Mouse (Mus musculus) forebrain, embryonic 12.5 days (tissue): ENCODE data around the gene Ubtd2. TPM values are rescaled to one million over a fixed set of nuclear protein-coding genes. Genes with fewer than 3 reads are reported as not detected.

Experiments
- ATAC-seq: fragments of 200-750 bp; cut with Nextera tagmentation; 2 replicates; pipeline ENCODE4 v1.8.0; 2017; ENCODE audit warnings: moderate TSS enrichment; ENCODE audit not compliant: low FRiP score
- H3K27ac ChIP-seq: fragments of 300-500 bp; sonication (generic); 2 replicates; pipeline ENCODE4 v1.5.1; 2016; ENCODE audit warnings: mild to moderate bottlenecking
- H3K27me3 ChIP-seq: fragments of 300-500 bp; sonication (generic); 2 replicates; pipeline ENCODE4 v1.6.1; 2016; ENCODE audit warnings: mild to moderate bottlenecking
- H3K36me3 ChIP-seq: fragments of 300-500 bp; sonication (generic); replicated peaks from 2 replicates; pipeline ENCODE4 v1.6.1; 2016; ENCODE audit warnings: mild to moderate bottlenecking
- H3K4me1 ChIP-seq: fragments of 300-500 bp; sonication (generic); 2 replicates; pipeline ENCODE4 v1.6.1; 2016
- H3K4me2 ChIP-seq: fragments of 300-500 bp; sonication (generic); 2 replicates; pipeline ENCODE4 v1.6.1; 2016; ENCODE audit warnings: mild to moderate bottlenecking, moderate library complexity
- H3K4me3 ChIP-seq: fragments of 300-500 bp; sonication (generic); replicated peaks from 2 replicates; pipeline ENCODE4 v1.5.1; 2016; ENCODE audit warnings: mild to moderate bottlenecking
- H3K9ac ChIP-seq: fragments of 300-500 bp; sonication (generic); 2 replicates; pipeline ENCODE4 v1.6.1; 2016; ENCODE audit warnings: mild to moderate bottlenecking
- H3K9me3 ChIP-seq: fragments of 300-500 bp; sonication (generic); 2 replicates; pipeline ENCODE4 v1.6.1; 2016
- WGBS: fragments of 180-500 bp; shearing (Covaris S2); methylation state at CpG from one replicate; pipeline ENCODE4 v1.1.7; 2016; 5-methylcytosine and 5-hydroxymethylcytosine counted together
- polyA plus RNA-seq: library from polyadenylated mRNA; unstranded; fragments of >200 nt; fragmentation: Nextera tagmentation; extraction: Ambion mirVana; gene quantifications from 2 replicates; pipeline ENCODE4 v1.2.1, GENCODE M21; 2016

Gene Ubtd2
- polyA plus RNA-seq, 1 experiment from 2014 or later, result 68.3 TPM

- no peaks in the 10 kb centered on the region for H3K27me3 ChIP-seq
- H3K36me3 ChIP-seq, result no peaks in the 10 kb centered on the region
- 84% methylated on average over 14 of the region's 14 CpGs for WGBS
- H3K4me2 ChIP-seq, result no peak overlapping the region
- no peaks in the 10 kb centered on the region for H3K9me3 ChIP-seq
- no peak overlapping the region for H3K9ac ChIP-seq
- no peak overlapping the region for H3K4me3 ChIP-seq
- ATAC-seq, result no peak
- no peak overlapping the region for H3K27ac ChIP-seq
- peaks cover 29% of the 10 kb centered on the region for H3K4me1 ChIP-seq
These were observed 98.4 kb downstream of the Ubtd2 start for GRCm38 (mm10) chr11:32553311-32554140.

- no peak overlapping the region for H3K4me3 ChIP-seq
- H3K9me3 ChIP-seq, result no peaks in the 10 kb centered on the region
- WGBS, result 94% methylated on average over 14 of the region's 14 CpGs
- no peak overlapping the region for H3K4me2 ChIP-seq
- no peaks in the 10 kb centered on the region for H3K27me3 ChIP-seq
- no peak for ATAC-seq
- H3K4me1 ChIP-seq, result peaks cover 24% of the 10 kb centered on the region
- H3K27ac ChIP-seq, result no peak overlapping the region
- no peak overlapping the region for H3K9ac ChIP-seq
- no peaks in the 10 kb centered on the region for H3K36me3 ChIP-seq
These were observed 99.2 kb downstream of the Ubtd2 start for GRCm38 (mm10) chr11:32554141-32555091.

DNA sequence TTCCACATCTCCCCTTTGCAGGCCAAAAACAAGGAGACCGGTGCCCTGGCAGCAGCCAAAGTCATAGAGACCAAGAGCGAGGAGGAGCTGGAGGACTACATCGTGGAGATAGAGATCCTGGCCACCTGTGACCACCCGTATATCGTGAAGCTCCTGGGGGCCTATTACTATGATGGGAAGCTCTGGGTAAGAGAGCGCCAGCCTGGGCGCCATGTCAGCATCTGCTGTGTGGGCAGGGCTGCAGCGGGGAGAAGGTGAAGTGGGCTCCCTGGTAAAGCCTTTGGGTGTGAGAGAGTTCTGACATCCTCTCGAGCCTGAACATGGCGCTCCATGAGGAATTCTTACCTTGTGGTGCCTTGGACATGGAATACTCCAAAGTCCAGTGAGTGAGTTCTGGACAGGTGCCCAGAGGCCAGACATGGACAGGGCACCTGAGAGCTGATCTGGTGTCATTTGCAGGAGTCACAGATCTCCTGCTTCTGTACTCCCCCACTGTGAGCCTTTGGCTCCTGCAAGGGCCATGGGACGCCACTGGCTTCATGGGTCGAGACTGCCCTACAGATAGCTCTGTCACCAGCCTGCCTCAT is 100.0 kb downstream of the Ubtd2 start:
- Histone ChIP-seq H3K4me1 (peaks cover 19% of the 10 kb centered on the region), H3K4me2 (no peak overlapping the region), H3K36me3 (no peaks in the 10 kb centered on the region), H3K27ac (no peak overlapping the region), H3K27me3 (no peaks in the 10 kb centered on the region), H3K9me3 (no peaks in the 10 kb centered on the region), H3K9ac (no peak overlapping the region), H3K4me3 (no peak overlapping the region)
- ATAC-seq, result no peak
- 92% methylated on average over 12 of the region's 12 CpGs for WGBS

DNA sequence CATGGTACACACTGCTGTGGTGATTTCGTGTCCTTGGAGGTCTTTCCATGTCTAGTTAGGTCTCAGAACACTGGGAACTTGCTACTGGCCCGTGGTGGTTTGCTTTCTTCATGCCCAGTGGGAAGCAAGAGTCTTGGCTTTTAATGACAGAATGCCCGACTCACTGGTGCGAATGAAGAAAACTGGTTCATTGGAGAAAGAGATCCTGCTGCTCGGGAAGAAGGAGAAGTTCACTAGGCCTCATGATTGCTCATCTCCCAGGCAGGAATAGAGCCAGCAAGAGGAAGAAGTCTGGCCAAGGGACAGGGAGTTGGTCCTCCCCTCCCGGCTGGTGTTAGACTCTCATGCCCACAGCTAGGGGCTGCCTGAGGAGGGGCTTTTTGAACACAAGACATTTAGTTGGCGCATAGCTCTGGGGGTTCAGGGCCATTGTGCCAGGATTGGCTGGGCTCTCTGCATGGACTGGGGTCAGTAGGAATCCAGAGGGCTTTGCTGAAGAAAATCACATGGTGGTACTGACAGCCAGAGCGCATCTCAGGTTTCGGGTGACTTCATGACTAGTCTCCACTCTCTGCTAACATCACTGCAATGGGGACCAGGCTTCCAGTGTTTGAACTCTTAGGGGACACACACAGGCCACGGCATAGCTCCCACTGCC is 101.3 kb downstream of the Ubtd2 start:
- Histone ChIP-seq H3K4me2 (no peak overlapping the region), H3K9ac (no peak overlapping the region), H3K9me3 (no peaks in the 10 kb centered on the region), H3K4me1 (peaks cover 18% of the 10 kb centered on the region), H3K4me3 (no peak overlapping the region), H3K36me3 (no peaks in the 10 kb centered on the region), H3K27ac (no peak overlapping the region), H3K27me3 (no peaks in the 10 kb centered on the region)
- 76% methylated on average over 10 of the region's 10 CpGs for WGBS
- no peak for ATAC-seq

GRCm38 (mm10) chr11:32558026-32558425 is 102.9 kb downstream of the Ubtd2 start:
- 97% methylated on average over 4 of the region's 4 CpGs for WGBS
- H3K27me3 ChIP-seq, result no peaks in the 10 kb centered on the region

DNA sequence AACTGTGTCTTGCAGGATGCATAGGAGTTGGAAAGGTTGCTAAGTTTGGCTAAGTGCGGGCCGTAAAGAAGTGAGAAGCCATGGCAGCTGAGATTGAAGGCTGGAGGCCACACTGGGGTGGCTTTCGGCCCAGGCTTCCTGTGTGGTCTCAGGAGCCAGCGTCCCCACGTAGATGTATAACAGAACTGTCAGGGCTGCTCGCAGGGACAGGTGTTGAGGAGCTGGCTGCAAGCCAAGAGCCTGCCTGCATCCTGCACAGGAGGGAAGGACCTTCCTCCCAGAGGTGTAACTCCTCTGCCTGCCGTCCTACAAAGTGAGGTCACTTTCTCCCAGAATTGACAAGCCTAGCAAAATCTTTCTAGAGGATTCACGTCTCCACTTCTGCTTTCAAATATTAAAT is 103.5 kb downstream of the Ubtd2 start:
- Histone ChIP-seq H3K36me3 (no peaks in the 10 kb centered on the region), H3K4me2 (no peak overlapping the region), H3K27me3 (no peaks in the 10 kb centered on the region), H3K4me1 (peaks cover 5% of the 10 kb centered on the region), H3K4me3 (no peak overlapping the region), H3K27ac (peak overlapping the region; percentile 14; the same call in 1 of the 2 replicates), H3K9ac (no peak overlapping the region), H3K9me3 (no peaks in the 10 kb centered on the region)
- no peak for ATAC-seq
- WGBS, result 72% methylated on average over 8 of the region's 8 CpGs

More at GRCm38 (mm10) chr11:32558026-32558425, 102.9 kb downstream of the Ubtd2 start:
- H3K9ac ChIP-seq, result no peak overlapping the region
- H3K4me3 ChIP-seq, result no peak overlapping the region
- H3K36me3 ChIP-seq, result no peaks in the 10 kb centered on the region
- no peak for ATAC-seq
- H3K4me1 ChIP-seq, result peaks cover 2% of the 10 kb centered on the region
- no peak overlapping the region for H3K27ac ChIP-seq
- no peak overlapping the region for H3K4me2 ChIP-seq
- no peaks in the 10 kb centered on the region for H3K9me3 ChIP-seq

- no peaks in the 10 kb centered on the region for H3K36me3 ChIP-seq
- H3K9ac ChIP-seq, result no peak overlapping the region
- H3K4me1 ChIP-seq, result peaks cover 6% of the 10 kb centered on the region
- no peaks in the 10 kb centered on the region for H3K27me3 ChIP-seq
- no peak overlapping the region for H3K4me2 ChIP-seq
- ATAC-seq, result no peak
- H3K9me3 ChIP-seq, result no peaks in the 10 kb centered on the region
- 80% methylated on average over 12 of the region's 12 CpGs for WGBS
- H3K4me3 ChIP-seq, result no peak overlapping the region
- H3K27ac ChIP-seq, result no peak overlapping the region
These were observed 105.0 kb downstream of the Ubtd2 start for GRCm38 (mm10) chr11:32560015-32560770.

DNA sequence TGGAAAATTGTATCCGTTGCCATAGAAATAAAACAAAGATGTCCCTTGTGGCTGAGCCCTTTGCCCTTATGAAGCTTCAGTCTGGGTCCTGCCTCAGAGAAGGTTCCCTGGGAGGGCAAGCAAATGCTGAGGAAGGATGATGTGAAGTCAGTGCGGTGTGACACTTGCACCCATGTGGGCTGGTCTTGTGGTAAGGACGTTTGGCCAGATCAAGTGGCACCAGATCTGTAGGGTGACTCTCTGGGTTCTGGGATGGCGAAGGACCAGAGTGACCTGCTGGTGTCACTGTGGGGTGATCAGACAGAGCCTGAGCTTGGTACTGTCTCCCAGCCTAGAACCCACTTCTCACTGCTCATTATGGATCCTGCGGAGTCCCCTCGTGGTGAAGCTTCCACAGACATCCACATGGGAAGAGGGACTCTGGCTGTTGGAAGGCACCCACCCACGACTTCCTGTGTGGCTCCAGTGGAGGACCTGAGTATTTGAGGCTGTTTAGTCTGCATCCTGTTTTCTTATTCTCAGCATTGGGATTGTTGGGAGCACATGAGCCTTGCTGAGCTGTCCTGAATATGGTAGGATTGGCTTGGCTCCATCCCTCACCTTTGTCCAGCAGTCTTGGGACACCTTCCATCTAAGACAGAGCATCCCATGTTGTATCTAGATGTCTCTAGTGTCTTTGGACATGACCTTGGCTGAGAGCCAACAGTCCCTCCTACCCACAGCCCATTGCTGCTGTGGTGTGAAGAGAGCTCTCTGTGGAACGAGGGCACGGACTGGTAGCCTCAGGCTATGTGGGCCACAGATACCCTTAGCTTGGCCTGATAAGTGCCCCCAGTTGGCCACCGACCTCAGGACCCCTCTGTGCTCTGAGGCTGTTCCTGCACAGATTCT is 106.5 kb downstream of the Ubtd2 start:
- Histone ChIP-seq H3K4me1 (peaks cover 6% of the 10 kb centered on the region), H3K4me3 (no peak overlapping the region), H3K27me3 (no peaks in the 10 kb centered on the region), H3K27ac (no peak overlapping the region), H3K4me2 (no peak overlapping the region), H3K36me3 (no peaks in the 10 kb centered on the region), H3K9ac (no peak overlapping the region), H3K9me3 (no peaks in the 10 kb centered on the region)
- no peak for ATAC-seq
- 78% methylated on average over 10 of the region's 10 CpGs for WGBS

DNA sequence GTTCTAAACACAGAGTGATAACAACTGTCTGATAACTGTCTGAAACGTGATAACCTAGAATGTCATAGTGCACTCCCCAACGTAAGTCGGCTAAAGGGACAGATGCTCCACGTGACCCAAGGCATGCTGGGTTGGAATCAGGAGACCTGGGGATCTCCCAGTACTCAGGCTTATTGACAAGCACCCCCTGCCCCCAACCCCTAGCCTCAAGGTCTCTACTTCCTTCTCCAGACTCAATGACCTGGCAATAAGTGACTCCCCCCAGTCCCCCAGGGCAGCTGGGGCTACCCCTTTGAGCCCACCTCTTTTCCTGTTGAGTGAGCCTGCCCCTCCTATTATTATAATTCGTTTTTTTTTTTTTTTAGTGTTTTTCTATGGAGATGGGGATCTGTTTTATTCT is 107.5 kb downstream of the Ubtd2 start:
- no peak overlapping the region for H3K9ac ChIP-seq
- H3K9me3 ChIP-seq, result no peaks in the 10 kb centered on the region
- no peaks in the 10 kb centered on the region for H3K36me3 ChIP-seq
- H3K4me3 ChIP-seq, result no peak overlapping the region
- H3K4me1 ChIP-seq, result peaks cover 6% of the 10 kb centered on the region
- no peaks in the 10 kb centered on the region for H3K27me3 ChIP-seq
- H3K27ac ChIP-seq, result no peak overlapping the region
- no peak for ATAC-seq
- no peak overlapping the region for H3K4me2 ChIP-seq
- WGBS, result 69% methylated on average over 5 of the region's 5 CpGs

DNA sequence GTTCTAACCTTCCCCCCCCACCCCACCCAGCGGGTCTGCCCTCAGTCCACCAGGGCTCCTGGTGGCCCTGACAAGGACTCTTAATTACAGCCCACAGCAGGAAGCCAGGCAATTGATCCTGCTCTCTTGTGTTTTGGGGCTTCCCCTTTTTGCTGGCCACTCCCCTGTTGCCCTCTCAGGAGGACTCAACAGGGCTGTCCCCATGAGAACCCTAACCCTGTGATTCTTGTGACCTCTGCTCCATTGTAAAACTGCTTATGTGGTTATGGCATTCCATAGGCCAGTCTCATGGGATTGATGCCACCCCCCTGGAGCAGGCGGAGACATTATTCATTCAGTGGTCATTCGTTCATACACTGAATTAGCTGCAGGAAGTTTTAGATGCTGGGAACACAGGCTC is 108.5 kb downstream of the Ubtd2 start:
- WGBS, result 21% methylated on average over 3 of the region's 3 CpGs
- H3K27ac ChIP-seq, result no peak overlapping the region

More for the DNA sequence above, 108.5 kb downstream of the Ubtd2 start:
- Histone ChIP-seq H3K27me3 (no peaks in the 10 kb centered on the region), H3K4me1 (peaks cover 6% of the 10 kb centered on the region), H3K9me3 (no peaks in the 10 kb centered on the region), H3K4me3 (no peak overlapping the region), H3K36me3 (no peaks in the 10 kb centered on the region), H3K9ac (no peak overlapping the region), H3K4me2 (no peak overlapping the region)
- ATAC-seq, result no peak
